Mouse (Mus musculus): ENCODE results near the gene 2410137M14Rik. TPM values are rescaled to one million over a fixed set of nuclear protein-coding genes. Genes with fewer than 3 reads are reported as not detected.

The 2410137M14Rik gene
- polyA plus RNA-seq, 1 experiment: 4.7 TPM

- peak overlapping the region; percentile 79 for H3K9ac ChIP-seq (ENCODE audit: low read depth, poor library complexity, severe bottlenecking)
- no peaks in the 10 kb centered on the region for H3K27me3 ChIP-seq (ENCODE audit: control insufficient read depth, insufficient read depth, low read length, poor library complexity, severe bottlenecking)
- H3K4me3 ChIP-seq (ENCODE audit: low read depth, low read length): no peak overlapping the region
- no peaks in the 10 kb centered on the region for H3K9me3 ChIP-seq (replicated peaks; ENCODE audit: control insufficient read depth, insufficient read depth, low read length, poor library complexity, severe bottlenecking)
- no peak for TF ChIP-seq POLR2A (IDR thresholded peaks at IDR 0.05; ENCODE audit: insufficient read depth, low read length)
- TF ChIP-seq CTCF (IDR thresholded peaks at IDR 0.05; ENCODE audit: low read depth, low read length): no peak
- TF ChIP-seq EP300 (IDR thresholded peaks at IDR 0.05; ENCODE audit: insufficient read depth, low read depth, low read length): peak; percentile 96
- H3K36me3 ChIP-seq (ENCODE audit: control insufficient read depth, insufficient read depth, low read length, poor library complexity, severe bottlenecking): peaks cover 7% of the 10 kb centered on the region
- peaks cover 8% of the 10 kb centered on the region for H3K4me1 ChIP-seq (ENCODE audit: control insufficient read depth, insufficient read depth, low read length)
- H3K27ac ChIP-seq (ENCODE audit: insufficient read depth, low read length): peak overlapping the region; percentile 99
Measured at GRCm38 (mm10) chr17:36973271-36973787, 7.7 kb downstream of the 2410137M14Rik start.

DNA sequence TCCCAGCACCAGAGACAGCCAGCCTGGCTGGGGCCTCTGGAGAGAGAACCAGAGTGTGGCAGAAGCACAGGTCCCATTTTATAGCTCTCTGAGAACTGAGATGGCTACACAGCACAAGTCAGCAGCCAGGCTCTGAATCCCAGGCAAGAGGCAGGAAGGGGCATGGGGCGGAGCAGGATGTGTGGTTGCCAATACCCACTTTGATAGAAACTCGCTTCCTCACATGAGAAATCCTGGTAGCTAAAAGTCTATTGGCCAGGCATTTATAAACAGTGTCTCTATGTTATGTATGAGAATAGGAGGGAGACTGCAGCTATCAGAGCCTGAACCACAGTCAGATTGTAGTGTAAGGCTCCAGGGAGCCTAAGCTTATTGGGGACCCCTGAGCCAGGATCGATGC is 8.2 kb downstream of the 2410137M14Rik start:
- Histone ChIP-seq H3K4me1 (ENCODE audit: control insufficient read depth, insufficient read depth, low read length) (peaks cover 6% of the 10 kb centered on the region), H3K4me3 (ENCODE audit: low read depth, low read length) (no peak overlapping the region), H3K36me3 (ENCODE audit: control insufficient read depth, insufficient read depth, low read length, poor library complexity, severe bottlenecking) (peaks cover 9% of the 10 kb centered on the region), H3K9me3 (replicated peaks; ENCODE audit: control insufficient read depth, insufficient read depth, low read length, poor library complexity, severe bottlenecking) (no peaks in the 10 kb centered on the region), H3K9ac (ENCODE audit: low read depth, poor library complexity, severe bottlenecking) (peak overlapping the region; percentile 74), H3K27me3 (ENCODE audit: control insufficient read depth, insufficient read depth, low read length, poor library complexity, severe bottlenecking) (no peaks in the 10 kb centered on the region), H3K27ac (ENCODE audit: insufficient read depth, low read length) (peak overlapping the region; percentile 99)
- TF ChIP-seq POLR2A (IDR thresholded peaks at IDR 0.05; ENCODE audit: insufficient read depth, low read length): peak; percentile 43
- no peak for TF ChIP-seq EP300 (IDR thresholded peaks at IDR 0.05; ENCODE audit: insufficient read depth, low read depth, low read length)

- H3K27ac ChIP-seq (ENCODE audit: insufficient read depth, low read length): peak overlapping the region; percentile 81
- H3K4me1 ChIP-seq (ENCODE audit: control insufficient read depth, insufficient read depth, low read length): peaks cover 5% of the 10 kb centered on the region
- TF ChIP-seq POLR2A (IDR thresholded peaks at IDR 0.05; ENCODE audit: insufficient read depth, low read length): no peak
- no peak for TF ChIP-seq CTCF (IDR thresholded peaks at IDR 0.05; ENCODE audit: low read depth, low read length)
- no peak for TF ChIP-seq EP300 (IDR thresholded peaks at IDR 0.05; ENCODE audit: insufficient read depth, low read depth, low read length)
- peak overlapping the region; percentile 73 for H3K4me3 ChIP-seq (ENCODE audit: low read depth, low read length)
- no peaks in the 10 kb centered on the region for H3K9me3 ChIP-seq (replicated peaks; ENCODE audit: control insufficient read depth, insufficient read depth, low read length, poor library complexity, severe bottlenecking)
- peaks cover 18% of the 10 kb centered on the region for H3K36me3 ChIP-seq (ENCODE audit: control insufficient read depth, insufficient read depth, low read length, poor library complexity, severe bottlenecking)
- no peaks in the 10 kb centered on the region for H3K27me3 ChIP-seq (ENCODE audit: control insufficient read depth, insufficient read depth, low read length, poor library complexity, severe bottlenecking)
- H3K9ac ChIP-seq (ENCODE audit: low read depth, poor library complexity, severe bottlenecking): peak overlapping the region; percentile 74
Measured at GRCm38 (mm10) chr17:36971172-36971850, 9.7 kb downstream of the 2410137M14Rik start.

- H3K4me3 ChIP-seq (ENCODE audit: low read depth, low read length): peak overlapping the region; percentile 73
Measured at GRCm38 (mm10) chr17:36970316-36970890, 10.6 kb downstream of the 2410137M14Rik start.

DNA sequence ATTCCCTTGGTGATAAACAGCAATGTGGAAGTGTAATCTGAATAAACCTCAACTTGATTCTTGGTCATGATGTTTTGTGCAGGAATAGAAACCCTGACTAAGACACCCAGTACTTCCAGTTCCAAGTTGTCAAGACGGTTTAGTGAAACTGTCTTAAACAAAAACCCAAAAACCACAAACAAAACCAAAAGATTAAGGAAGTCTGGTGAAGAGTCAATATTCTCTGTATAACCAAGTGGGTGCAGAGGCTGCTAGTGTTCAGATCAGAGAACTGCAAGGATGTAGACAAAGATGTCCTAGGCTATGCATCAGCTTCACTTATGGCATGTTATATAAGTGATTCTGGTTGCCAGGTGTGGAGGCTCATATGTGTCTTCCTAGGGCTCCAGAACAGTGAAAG is 14.2 kb downstream of the 2410137M14Rik start:
- no peak overlapping the region for H3K4me3 ChIP-seq (ENCODE audit: low read depth, low read length)
- H3K27me3 ChIP-seq (ENCODE audit: control insufficient read depth, insufficient read depth, low read length, poor library complexity, severe bottlenecking): no peaks in the 10 kb centered on the region

More at GRCm38 (mm10) chr17:36970316-36970890, 10.6 kb downstream of the 2410137M14Rik start:
- Histone ChIP-seq H3K9me3 (replicated peaks; ENCODE audit: control insufficient read depth, insufficient read depth, low read length, poor library complexity, severe bottlenecking) (no peaks in the 10 kb centered on the region), H3K27ac (ENCODE audit: insufficient read depth, low read length) (peak overlapping the region; percentile 82), H3K36me3 (ENCODE audit: control insufficient read depth, insufficient read depth, low read length, poor library complexity, severe bottlenecking) (peaks cover 20% of the 10 kb centered on the region), H3K9ac (ENCODE audit: low read depth, poor library complexity, severe bottlenecking) (peak overlapping the region; percentile 74), H3K4me1 (ENCODE audit: control insufficient read depth, insufficient read depth, low read length) (peaks cover 3% of the 10 kb centered on the region), H3K27me3 (ENCODE audit: control insufficient read depth, insufficient read depth, low read length, poor library complexity, severe bottlenecking) (no peaks in the 10 kb centered on the region)
- no peak for TF ChIP-seq EP300 (IDR thresholded peaks at IDR 0.05; ENCODE audit: insufficient read depth, low read depth, low read length)
- no peak for TF ChIP-seq CTCF (IDR thresholded peaks at IDR 0.05; ENCODE audit: low read depth, low read length)
- no peak for TF ChIP-seq POLR2A (IDR thresholded peaks at IDR 0.05; ENCODE audit: insufficient read depth, low read length)

DNA sequence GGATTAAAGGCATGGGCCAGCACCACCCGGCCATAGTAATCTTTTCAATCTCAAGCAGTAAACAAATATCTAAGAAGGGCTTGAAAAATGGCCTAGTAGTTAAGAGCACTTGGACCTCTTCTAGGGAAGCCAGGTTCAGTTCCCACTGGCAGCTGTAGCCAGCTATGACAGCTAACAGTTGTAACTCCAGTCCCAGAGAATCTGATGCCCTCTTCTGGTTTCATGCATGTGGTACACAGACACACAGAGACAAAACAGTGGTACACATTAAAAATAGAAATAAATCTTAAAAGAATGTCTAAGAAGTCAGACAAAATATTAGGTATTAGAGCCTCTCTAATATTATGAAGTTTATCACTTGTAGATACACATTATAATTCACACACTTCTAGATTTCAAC is 19.9 kb downstream of the 2410137M14Rik start:
- TF ChIP-seq EP300 (IDR thresholded peaks at IDR 0.05; ENCODE audit: insufficient read depth, low read depth, low read length) (no peak), POLR2A (IDR thresholded peaks at IDR 0.05; ENCODE audit: insufficient read depth, low read length) (no peak), CTCF (IDR thresholded peaks at IDR 0.05; ENCODE audit: low read depth, low read length) (no peak)
- Histone ChIP-seq H3K9ac (ENCODE audit: low read depth, poor library complexity, severe bottlenecking) (no peak overlapping the region), H3K27ac (ENCODE audit: insufficient read depth, low read length) (no peak overlapping the region), H3K4me3 (ENCODE audit: low read depth, low read length) (no peak overlapping the region), H3K9me3 (replicated peaks; ENCODE audit: control insufficient read depth, insufficient read depth, low read length, poor library complexity, severe bottlenecking) (peaks cover 2% of the 10 kb centered on the region; the same call in 1 of the 2 replicates), H3K36me3 (ENCODE audit: control insufficient read depth, insufficient read depth, low read length, poor library complexity, severe bottlenecking) (peaks cover 14% of the 10 kb centered on the region; the same call in 1 of the 2 replicates), H3K27me3 (ENCODE audit: control insufficient read depth, insufficient read depth, low read length, poor library complexity, severe bottlenecking) (no peaks in the 10 kb centered on the region), H3K4me1 (ENCODE audit: control insufficient read depth, insufficient read depth, low read length) (no peaks in the 10 kb centered on the region)

More for the DNA sequence above, 14.2 kb downstream of the 2410137M14Rik start:
- TF ChIP-seq POLR2A (IDR thresholded peaks at IDR 0.05; ENCODE audit: insufficient read depth, low read length) (no peak), CTCF (IDR thresholded peaks at IDR 0.05; ENCODE audit: low read depth, low read length) (no peak), EP300 (IDR thresholded peaks at IDR 0.05; ENCODE audit: insufficient read depth, low read depth, low read length) (no peak)
- Histone ChIP-seq H3K4me1 (ENCODE audit: control insufficient read depth, insufficient read depth, low read length) (no peaks in the 10 kb centered on the region), H3K27ac (ENCODE audit: insufficient read depth, low read length) (no peak overlapping the region), H3K9me3 (replicated peaks; ENCODE audit: control insufficient read depth, insufficient read depth, low read length, poor library complexity, severe bottlenecking) (peaks cover 2% of the 10 kb centered on the region; the same call in 1 of the 2 replicates), H3K36me3 (ENCODE audit: control insufficient read depth, insufficient read depth, low read length, poor library complexity, severe bottlenecking) (peaks cover 30% of the 10 kb centered on the region), H3K9ac (ENCODE audit: low read depth, poor library complexity, severe bottlenecking) (no peak overlapping the region)

All from ES-Bruce4 (cell line).